Mouse (Mus musculus) layer of hippocampus, adult 18-20 months (tissue): Measurements from ENCODE around the gene Vps4b. TPM values are rescaled to one million over a fixed set of nuclear protein-coding genes. Genes with fewer than 3 reads are reported as not detected.

ENCODE experiments used
- DNase-seq, 2 experiments: peaks; one replicate each; pipeline ENCODE4 v3.0.0; 2022; ENCODE audit warnings: low spot score in 2 of 2
- long read RNA-seq: library from polyadenylated mRNA; stranded (forward); transcript quantifications from one replicate; pipeline ENCODE4 v2.0.0, GENCODE M21; 2021
- total RNA-seq, 2 experiments: library from RNA; stranded (reverse); gene quantifications; 2 replicates each; pipeline ENCODE4 v1.2.3; 2021

Gene Vps4b
- total RNA-seq = 10 to 100 TPM; 51.6 to 57.9 TPM
- long read RNA-seq, full-length matches to known transcripts = 68 of 70 reads
- long read RNA-seq, partial matches to known transcripts = 1 of 70 reads
- long read RNA-seq, other reads (novel, unspliced or antisense) = 1 of 70 reads

- DNase-seq = peak; percentile 87 to 95
Measured at GRCm38 (mm10) chr1:106796542-106796924, at the start of gene Vps4b. Gene Vps4b, minus strand, starts transcription at chr1:106796728.

- no peak for DNase-seq
Measured at GRCm38 (mm10) chr1:106828784-106829183, 32.3 kb upstream of the Vps4b start.

- DNase-seq = no peak
Measured at GRCm38 (mm10) chr1:106822297-106822696, 25.8 kb upstream of the Vps4b start.

- peak in 1 of 2 experiments; percentile 7 for DNase-seq
Measured at GRCm38 (mm10) chr1:106818323-106818722, 21.8 kb upstream of the Vps4b start.

GRCm38 (mm10) chr1:106816766-106817165 is 20.2 kb upstream of the Vps4b start:
- no peak for DNase-seq

- no peak for DNase-seq
Measured at GRCm38 (mm10) chr1:106815265-106815664, 18.7 kb upstream of the Vps4b start.

- no peak for DNase-seq
Measured at GRCm38 (mm10) chr1:106814864-106815263, 18.3 kb upstream of the Vps4b start.

- DNase-seq = no peak
Measured at GRCm38 (mm10) chr1:106799931-106800330, 3.4 kb upstream of the Vps4b start.

- no peak for DNase-seq
Measured at GRCm38 (mm10) chr1:106799406-106799805, 2.9 kb upstream of the Vps4b start.

- no peak for DNase-seq
Measured at GRCm38 (mm10) chr1:106796987-106797779, 655 bp upstream of the Vps4b start.

- peak in 1 of 2 experiments; percentile 9 for DNase-seq
Measured at GRCm38 (mm10) chr1:106795634-106796541, 640 bp downstream of the Vps4b start.

- DNase-seq = no peak
Measured at GRCm38 (mm10) chr1:106774896-106775295, 21.6 kb downstream of the Vps4b start.

- DNase-seq = no peak
Measured at GRCm38 (mm10) chr1:106774092-106774491, 22.4 kb downstream of the Vps4b start.

- no peak for DNase-seq
Measured at GRCm38 (mm10) chr1:106768773-106769172, 27.8 kb downstream of the Vps4b start.

- DNase-seq = peak in 1 of 2 experiments; percentile 24
Measured at GRCm38 (mm10) chr1:106765771-106766170, 30.8 kb downstream of the Vps4b start.

GRCm38 (mm10) chr1:106764846-106765245 is 31.7 kb downstream of the Vps4b start:
- no peak for DNase-seq

GRCm38 (mm10) chr1:106764281-106764680 is 32.2 kb downstream of the Vps4b start:
- no peak for DNase-seq

- no peak for DNase-seq
Measured at GRCm38 (mm10) chr1:106760750-106761149, 35.8 kb downstream of the Vps4b start.

GRCm38 (mm10) chr1:106759572-106760435 is 36.7 kb downstream of the Vps4b start, which contains the start of gene Kdsr:
Gene Kdsr, minus strand, starts transcription at chr1:106759727.
- DNase-seq = peak; percentile 98

- DNase-seq = peak; percentile 8 to 23
Measured at GRCm38 (mm10) chr1:106758734-106759571, 37.6 kb downstream of the Vps4b start.
